Mouse (Mus musculus): ENCODE results near the gene Cadm2.

Cadm2 gene

DNA sequence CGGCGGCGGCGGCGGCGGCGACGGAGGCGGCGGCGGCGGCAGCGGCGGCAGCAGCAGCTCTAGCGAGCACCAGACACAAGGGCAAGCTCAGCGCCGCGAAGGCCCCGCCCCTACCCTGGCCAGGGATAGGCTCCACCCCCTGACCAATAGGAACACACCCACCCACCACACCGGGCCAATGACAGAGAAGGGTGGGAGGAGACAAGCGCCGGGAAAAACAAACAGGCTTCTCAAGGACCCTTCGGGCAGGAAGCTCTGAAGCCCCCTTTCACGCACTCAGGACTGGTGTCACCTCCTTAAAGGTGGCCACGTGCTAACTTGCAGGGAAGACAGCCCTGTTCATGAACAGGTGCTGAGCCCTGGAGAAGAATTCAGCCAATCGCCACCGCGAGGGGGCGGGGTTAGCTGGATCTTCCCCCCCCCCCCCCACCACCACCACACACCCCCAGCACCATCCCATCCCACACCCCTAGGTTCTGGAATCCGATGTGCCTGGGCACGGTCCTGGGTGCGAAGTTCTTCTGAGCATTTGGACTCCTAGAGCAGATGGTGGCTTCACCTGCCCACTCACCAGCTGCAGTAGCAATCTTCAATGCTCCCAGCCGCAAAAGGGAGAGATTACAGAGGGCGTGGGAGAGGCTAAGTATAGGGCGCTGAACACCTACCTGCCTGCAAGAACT, at the start of gene Cadm2:
Cadm2 (minus strand) TSS at position 83 of the 680 bp plus-strand sequence.
- peak; percentile 79 to 91 for DNase-seq (ENCODE audit: low spot score in 2 of 2)

DNA sequence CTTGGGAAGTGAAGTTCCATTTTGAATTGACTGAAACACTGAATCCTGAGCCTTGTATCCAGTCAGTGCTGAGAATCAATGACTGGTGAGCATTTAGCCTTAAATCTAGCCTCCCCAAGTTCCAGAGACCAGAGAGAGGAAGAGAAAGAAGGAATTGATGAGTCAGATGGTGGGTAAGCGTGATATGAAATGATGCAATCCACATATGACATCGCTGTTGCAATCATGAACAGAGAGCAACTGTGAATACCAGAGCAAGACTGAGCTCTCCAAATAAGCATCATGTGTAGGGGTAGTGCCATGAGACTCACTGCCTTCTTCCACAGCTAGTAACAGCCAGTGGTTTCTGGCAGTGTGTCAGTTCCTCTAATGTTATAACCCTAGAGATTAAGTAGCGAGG, 26.2 kb upstream of the Cadm2 start:
- no peak for DNase-seq (ENCODE audit: low spot score in 2 of 2)

GRCm38 (mm10) chr16:67643651-67644050, 22.9 kb upstream of the Cadm2 start:
- no peak for DNase-seq (ENCODE audit: low spot score in 2 of 2)

- DNase-seq (ENCODE audit: low spot score in 2 of 2) = peak; percentile 13 to 14
Measured at GRCm38 (mm10) chr16:67619906-67620781, 564 bp downstream of the Cadm2 start.

DNA sequence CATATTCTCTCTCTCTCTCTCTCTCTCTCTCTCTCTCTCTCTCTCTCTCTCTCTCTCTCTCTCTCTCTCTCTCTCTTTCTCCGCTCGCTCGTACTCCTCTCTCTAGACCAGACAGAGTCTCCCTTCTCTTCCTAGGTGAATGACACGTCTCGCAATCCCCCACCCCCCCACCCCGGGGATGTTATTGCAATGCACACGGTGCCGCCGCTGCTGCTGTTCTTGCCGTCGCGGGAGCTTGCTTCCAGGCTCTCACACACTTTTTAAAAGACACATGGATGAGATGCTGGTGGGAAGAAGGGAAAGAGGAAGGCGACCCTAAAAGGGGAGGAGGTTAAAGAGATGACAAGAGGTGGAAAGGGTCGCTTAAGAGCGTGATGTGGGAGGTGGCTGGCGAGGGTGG, 1.3 kb downstream of the Cadm2 start:
- no peak for DNase-seq (ENCODE audit: low spot score in 2 of 2)

DNA sequence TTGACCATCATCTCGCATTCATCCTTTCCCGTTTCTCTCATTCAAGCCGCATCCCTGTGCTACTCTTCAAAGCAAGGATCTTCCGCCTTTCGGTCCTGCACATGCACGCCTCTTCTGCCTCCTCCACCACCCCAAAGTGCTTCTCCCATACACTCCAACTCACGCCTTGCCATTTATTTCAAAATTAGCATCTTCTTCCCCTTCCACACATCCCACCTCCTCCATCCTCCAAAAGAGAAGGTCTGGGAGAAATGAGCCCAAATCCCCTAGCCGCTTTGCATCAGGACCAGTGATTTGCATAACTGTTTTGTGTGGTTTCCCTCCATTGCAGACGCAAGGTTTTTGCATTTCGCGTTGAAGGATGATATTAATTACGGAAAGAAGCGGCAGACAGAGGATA, 1.9 kb downstream of the Cadm2 start:
- no peak for DNase-seq (ENCODE audit: low spot score in 2 of 2)

- DNase-seq (ENCODE audit: low spot score in 2 of 2) = no peak
Measured at GRCm38 (mm10) chr16:67617811-67618210, 2.9 kb downstream of the Cadm2 start.

- DNase-seq (ENCODE audit: low spot score in 2 of 2) = no peak
Measured at GRCm38 (mm10) chr16:67617256-67617655, 3.5 kb downstream of the Cadm2 start.

DNA sequence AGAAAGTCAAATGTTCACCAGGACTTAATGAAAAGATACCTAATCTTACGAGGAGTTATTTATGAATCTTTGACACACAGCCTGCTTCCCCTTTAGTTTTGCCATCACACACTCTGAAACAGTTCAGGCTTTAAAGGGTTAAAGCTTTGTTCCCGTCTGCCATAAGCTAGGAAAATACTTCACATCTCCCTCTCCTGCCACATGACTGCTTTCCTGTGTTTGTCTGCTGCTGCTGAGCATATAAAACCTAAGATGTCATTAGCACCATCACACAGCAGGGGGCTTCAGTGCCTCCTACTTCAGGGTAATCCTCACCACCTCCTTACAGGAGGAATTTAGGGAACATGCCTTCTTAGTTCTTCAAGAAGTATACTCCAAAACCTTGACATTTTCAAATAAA, 6.8 kb downstream of the Cadm2 start:
- DNase-seq (ENCODE audit: low spot score in 2 of 2) = no peak

DNA sequence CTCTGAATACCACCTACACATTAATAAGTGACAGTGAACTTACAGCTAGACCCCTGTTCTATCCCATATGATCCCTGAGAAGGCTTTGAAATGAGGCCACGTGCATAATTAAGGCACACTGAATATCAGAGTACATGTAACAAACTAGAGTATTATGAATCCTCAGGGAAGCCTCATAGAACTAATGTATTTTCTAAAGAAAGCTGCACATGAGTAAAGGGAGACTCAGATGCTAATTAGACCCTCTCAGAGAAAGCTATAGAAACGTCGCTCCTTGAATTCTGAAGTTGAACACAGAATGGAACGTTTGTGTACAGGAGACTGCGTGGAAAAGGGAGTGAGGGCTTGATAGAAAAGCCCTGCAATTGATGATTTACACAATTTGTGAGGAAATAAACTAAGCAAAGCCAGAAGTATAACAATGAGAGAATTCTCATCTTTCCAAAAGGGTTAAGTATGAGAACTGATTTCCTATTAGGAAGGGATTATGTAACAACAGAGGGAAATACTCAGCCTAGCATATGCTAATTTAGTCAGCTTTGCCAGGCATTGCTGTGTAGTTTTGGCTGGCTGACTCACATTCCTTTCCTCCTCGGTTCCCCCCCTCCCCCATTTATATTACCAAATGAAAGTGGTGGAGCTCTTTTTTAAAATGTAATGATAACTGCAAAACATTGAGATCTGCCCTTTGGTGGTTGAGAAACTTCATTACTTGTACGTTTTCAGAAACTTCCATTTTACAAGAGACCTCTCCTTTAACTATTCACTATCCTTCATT, 9.6 kb downstream of the Cadm2 start:
- no peak for DNase-seq (ENCODE audit: low spot score in 2 of 2)

DNA sequence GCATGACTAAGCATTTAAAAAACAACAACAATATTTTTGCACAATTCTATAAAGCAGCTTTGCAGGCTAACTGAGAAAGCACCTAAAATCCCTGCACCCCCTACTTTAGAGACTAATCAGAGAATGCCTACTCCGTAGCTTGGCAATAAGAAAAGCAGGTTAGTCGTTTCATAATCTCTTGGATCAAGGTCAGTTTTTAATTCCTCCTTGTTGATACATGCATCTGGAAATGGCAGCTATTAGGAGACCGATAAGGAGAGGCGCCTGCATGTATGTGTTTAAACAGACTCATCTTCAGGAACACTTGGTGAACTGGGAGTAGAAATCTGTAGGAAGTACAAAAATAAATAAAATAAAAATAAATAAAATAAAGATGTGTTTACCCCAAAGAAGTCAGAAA, 11.6 kb downstream of the Cadm2 start:
- no peak for DNase-seq (ENCODE audit: low spot score in 2 of 2)

DNA sequence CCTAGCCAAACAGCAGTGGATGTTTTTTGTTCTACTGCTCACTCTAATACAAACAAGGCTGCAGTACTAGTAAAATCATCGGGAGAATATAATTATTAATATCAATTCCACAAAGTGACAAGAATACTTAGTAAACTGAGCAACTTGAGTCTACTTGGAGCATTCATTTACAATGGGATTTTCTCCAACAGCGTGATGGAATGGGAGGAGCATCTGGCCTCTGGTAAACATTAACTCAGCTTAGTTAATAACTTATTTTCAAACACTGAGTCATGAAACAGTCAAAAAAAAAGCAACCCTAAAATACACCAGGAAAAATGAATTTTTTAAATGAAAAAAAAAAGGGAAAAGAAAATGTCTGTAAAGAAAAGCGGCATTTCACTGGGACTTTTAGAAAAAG, 12.2 kb downstream of the Cadm2 start:
- no peak for DNase-seq (ENCODE audit: low spot score in 2 of 2)

GRCm38 (mm10) chr16:67605661-67606060, 15.0 kb downstream of the Cadm2 start:
- no peak for DNase-seq (ENCODE audit: low spot score in 2 of 2)

- no peak for DNase-seq (ENCODE audit: low spot score in 2 of 2)
Measured at GRCm38 (mm10) chr16:67599981-67600380, 20.7 kb downstream of the Cadm2 start.

DNA sequence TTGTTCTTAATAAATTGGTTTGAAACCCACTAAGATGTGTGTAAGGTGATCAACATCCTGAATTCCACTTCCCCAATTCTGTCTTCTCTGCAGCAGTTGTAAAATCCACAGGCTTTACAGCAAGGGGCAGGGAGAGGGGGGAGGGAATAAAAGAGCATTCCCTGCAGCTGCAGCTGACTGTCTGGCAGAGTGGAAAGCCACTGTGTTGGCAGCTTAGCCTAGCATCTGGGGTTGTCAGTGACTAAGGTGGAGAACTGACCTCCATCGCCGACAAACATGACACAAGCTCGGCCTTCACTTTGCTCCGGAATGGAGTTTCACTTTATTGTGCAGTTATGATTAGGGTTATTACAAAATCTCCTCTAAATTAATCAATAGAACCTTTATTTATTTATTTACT, 21.9 kb downstream of the Cadm2 start:
- DNase-seq (ENCODE audit: low spot score in 2 of 2) = no peak

DNA sequence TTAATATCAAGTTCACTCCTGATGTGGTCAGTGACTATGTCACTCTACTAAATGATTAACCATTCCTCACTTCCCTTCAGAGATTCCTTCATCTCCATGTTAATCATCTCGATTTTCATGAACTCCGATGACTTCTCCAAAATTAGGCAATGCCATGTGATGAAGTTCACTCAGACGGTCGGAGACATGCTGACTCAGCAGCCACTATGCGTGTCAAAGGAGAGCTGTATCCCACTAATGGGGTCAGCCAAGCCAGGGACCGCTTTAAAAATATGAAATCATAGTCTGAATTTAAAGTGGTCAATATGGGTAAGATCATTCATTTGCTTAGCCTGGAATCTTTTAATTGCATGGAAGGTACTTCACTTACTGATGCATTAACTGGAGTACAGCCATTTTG, 29.7 kb downstream of the Cadm2 start:
- DNase-seq (ENCODE audit: low spot score in 2 of 2) = no peak

DNA sequence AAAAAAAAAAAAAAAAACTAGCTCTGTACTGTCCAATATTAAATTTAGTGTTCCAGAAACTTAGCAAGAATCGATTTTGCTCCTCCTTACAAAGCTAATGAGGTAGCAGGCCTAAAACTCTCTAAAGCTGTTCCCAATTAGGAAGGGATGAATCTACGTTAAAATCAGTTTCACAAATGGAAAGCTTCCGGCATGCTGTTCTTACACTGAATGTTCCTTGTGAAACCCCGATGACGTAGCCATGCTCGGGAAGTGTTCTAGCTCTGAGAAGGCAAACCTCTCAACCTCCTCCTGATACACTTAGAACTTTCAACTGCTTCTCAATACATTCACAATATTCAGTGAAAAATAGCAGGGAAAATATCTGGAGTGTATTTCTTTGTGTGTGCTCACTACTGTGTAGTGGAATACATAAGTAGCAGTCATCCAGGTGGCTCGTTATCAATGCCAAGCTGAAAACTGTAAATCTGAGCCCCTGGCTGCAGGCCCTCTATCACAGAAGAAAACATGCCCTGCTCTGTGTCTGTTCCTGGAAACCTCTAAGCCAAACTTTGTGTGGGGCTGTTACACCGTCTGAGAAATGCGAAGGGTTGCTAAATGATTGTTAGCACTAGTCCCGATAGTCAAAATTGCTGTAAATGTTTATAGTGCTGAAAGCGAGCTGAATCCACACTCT, 41.7 kb downstream of the Cadm2 start:
- DNase-seq (ENCODE audit: low spot score in 2 of 2) = no peak

GRCm38 (mm10) chr16:67575557-67575956, 45.2 kb downstream of the Cadm2 start:
- DNase-seq (ENCODE audit: low spot score in 2 of 2) = no peak

GRCm38 (mm10) chr16:67526992-67527391, 93.7 kb downstream of the Cadm2 start:
- DNase-seq (ENCODE audit: low spot score in 2 of 2) = no peak

GRCm38 (mm10) chr16:67524878-67525277, 95.8 kb downstream of the Cadm2 start:
- no peak for DNase-seq (ENCODE audit: low spot score in 2 of 2)

GRCm38 (mm10) chr16:67518311-67518710, 102.4 kb downstream of the Cadm2 start:
- no peak for DNase-seq (ENCODE audit: low spot score in 2 of 2)

DNA sequence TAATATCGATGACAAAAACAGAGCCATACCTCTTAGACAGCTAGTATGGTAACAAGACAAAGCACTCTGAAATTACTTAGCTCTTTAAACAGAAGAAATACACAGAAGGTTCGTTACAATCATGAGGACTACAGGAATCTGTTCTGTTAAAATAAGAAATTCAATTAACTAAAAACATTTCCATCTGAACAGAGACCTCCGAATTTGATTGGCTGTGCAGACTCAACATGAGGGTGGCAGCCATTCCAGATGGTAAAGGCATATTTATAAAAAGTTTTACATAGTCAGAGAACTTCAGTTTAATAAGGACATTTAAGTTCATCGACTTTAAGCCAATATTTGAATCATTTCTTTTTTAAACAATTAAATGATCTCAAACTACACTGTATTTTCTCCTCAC, 105.2 kb downstream of the Cadm2 start:
- no peak for DNase-seq (ENCODE audit: low spot score in 2 of 2)
